In the genomic region with DNA sequence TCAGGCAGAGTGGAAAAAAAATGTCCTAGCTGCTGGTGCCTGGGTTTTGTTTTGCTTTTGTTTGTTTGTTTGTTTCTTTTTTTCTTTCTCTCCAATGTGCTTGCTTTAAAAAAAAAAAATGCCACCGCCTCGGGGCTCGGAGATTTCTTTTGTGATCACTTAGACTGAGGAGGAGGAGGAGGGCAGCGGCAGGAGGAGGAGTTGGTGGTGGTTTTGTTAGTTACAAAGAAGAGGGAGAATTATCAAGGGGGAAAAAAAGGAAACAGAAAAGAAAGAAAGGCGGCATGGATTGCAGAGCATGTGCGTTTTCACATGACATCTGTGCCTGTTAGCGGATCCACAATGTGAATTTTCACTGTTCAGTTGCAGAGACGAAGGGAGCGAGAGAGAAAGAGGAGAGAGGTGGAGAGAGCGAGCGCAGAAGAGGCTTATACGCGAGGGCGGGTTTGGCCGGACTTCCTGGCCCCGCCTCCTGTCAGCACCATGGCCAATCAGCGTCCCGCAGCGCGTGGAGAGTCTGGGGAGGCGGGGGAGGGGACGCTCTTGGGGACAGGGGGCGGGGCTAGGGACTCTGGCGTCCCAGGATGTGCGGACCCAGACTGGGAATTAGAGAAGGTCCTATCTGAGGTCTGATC, we compare ENCODE assay signal across 8 mouse cellular contexts. TPM values are rescaled to one million over a fixed set of nuclear protein-coding genes. Genes with fewer than 3 reads are reported as not detected.
DNase-seq lines count a peak whose midpoint lies in the region; ATAC-seq and TF ChIP-seq lines count a peak whose summit lies in the region.

Gene Rorb (minus strand): TSS at position 404 of the 635 bp plus-strand sequence.

- peak; percentile 32; the same call in 1 of the 2 replicates for TF ChIP-seq POLR2A in brain, embryonic 14.5 days (IDR thresholded peaks at IDR 0.05; ENCODE audit: borderline replicate concordance, extremely low read depth, insufficient read depth, insufficient read length, poor library complexity, severe bottlenecking)
- TF ChIP-seq POLR2A in limb, embryonic 14.5 days (IDR thresholded peaks at IDR 0.05; ENCODE audit: borderline replicate concordance, extremely low read depth, insufficient read depth, insufficient read length), result no peak

- H3K4me3 ChIP-seq in heart, embryonic 12.5 days, result peak within 1 kb of the TSS; percentile 55
- H3K4me3 ChIP-seq in kidney, embryonic 15.5 days (replicated peaks), result peak within 1 kb of the TSS; percentile 49
- peak within 1 kb of the TSS; percentile 43 for H3K4me3 ChIP-seq in limb, embryonic 14.5 days (replicated peaks; ENCODE audit: low read length)
- peak within 1 kb of the TSS; percentile 67 for H3K4me3 ChIP-seq in midbrain, postnatal 0 days (ENCODE audit: low read depth, low read length)

- peak; percentile 52; the same call in 1 of the 2 replicates for ATAC-seq in erythroid progenitor cell, adult 5-6 weeks (replicated peaks; ENCODE audit: low FRiP score, poor library complexity, severe bottlenecking)
- ATAC-seq in heart, embryonic 12.5 days (ENCODE audit: insufficient number of reproducible peaks, low FRiP score), result peak; percentile 96
- ATAC-seq in kidney, embryonic 15.5 days (replicated peaks; ENCODE audit: low FRiP score), result peak; percentile 99
- peak; percentile 95 for ATAC-seq in limb, embryonic 14.5 days (ENCODE audit: low FRiP score, low read depth)
- peak; percentile 93 for ATAC-seq in midbrain, postnatal 0 days (ENCODE audit: low FRiP score)

- H3K36me3 ChIP-seq in heart, embryonic 12.5 days, result no peaks in the 10 kb centered on the region
- no peaks in the 10 kb centered on the region for H3K36me3 ChIP-seq in kidney, embryonic 15.5 days
- H3K36me3 ChIP-seq in limb, embryonic 14.5 days (ENCODE audit: control insufficient read depth, insufficient read depth, low read length), result no peaks in the 10 kb centered on the region
- H3K36me3 ChIP-seq in midbrain, postnatal 0 days (ENCODE audit: insufficient read depth, low read length), result no peaks in the 10 kb centered on the region

- 0% methylated on average over 25 of the region's 25 CpGs for WGBS in heart, embryonic 12.5 days
- WGBS in kidney, embryonic 15.5 days, result under 1% methylated on average over 25 of the region's 25 CpGs
- 1% methylated on average over 25 of the region's 25 CpGs for WGBS in limb, embryonic 14.5 days
- 0% methylated on average over 25 of the region's 25 CpGs for WGBS in midbrain, postnatal 0 days

- peaks cover 25% of the 10 kb centered on the region for H3K27me3 ChIP-seq in heart, embryonic 12.5 days (replicated peaks)
- peaks cover 55% of the 10 kb centered on the region for H3K27me3 ChIP-seq in kidney, embryonic 15.5 days
- H3K27me3 ChIP-seq in limb, embryonic 14.5 days (ENCODE audit: control insufficient read depth, insufficient read depth, low read length), result peaks cover 30% of the 10 kb centered on the region
- peaks cover 5% of the 10 kb centered on the region; the same call in 1 of the 2 replicates for H3K27me3 ChIP-seq in midbrain, postnatal 0 days (ENCODE audit: insufficient read depth, low read length)

- peak; percentile 85 for DNase-seq in 3134 (ENCODE audit: extremely low read depth, insufficient read length, low spot score)
- peak; percentile 96 for DNase-seq in brain, embryonic 14.5 days (ENCODE audit: low read depth)
- peak; percentile 74 for DNase-seq in limb, embryonic 14.5 days (ENCODE audit: low spot score)
- peak; percentile 93 for DNase-seq in midbrain, postnatal 0 days (ENCODE audit: low spot score)
- DNase-seq in testis, postnatal 10 days (ENCODE audit: low spot score), result peak; percentile 84

- 0 out of 2 replicates have a peak, but pooled peaks cover 5% of the 10 kb centered on the region for H3K4me1 ChIP-seq in heart, embryonic 12.5 days (replicated peaks)
- peaks cover 14% of the 10 kb centered on the region for H3K4me1 ChIP-seq in kidney, embryonic 15.5 days
- H3K4me1 ChIP-seq in limb, embryonic 14.5 days (ENCODE audit: control insufficient read depth, insufficient read depth, low read length), result peaks cover 5% of the 10 kb centered on the region
- peaks cover 8% of the 10 kb centered on the region; the same call in 1 of the 2 replicates for H3K4me1 ChIP-seq in midbrain, postnatal 0 days (ENCODE audit: insufficient read depth, low read length)

- no peak for TF ChIP-seq CTCF in brain, embryonic 14.5 days (IDR thresholded peaks at IDR 0.05; ENCODE audit: borderline replicate concordance, extremely low read depth, insufficient read depth, insufficient read length)
- TF ChIP-seq CTCF in midbrain, postnatal 0 days (IDR thresholded peaks at IDR 0.05), result no peak

- H3K4me2 ChIP-seq in heart, embryonic 12.5 days, result peak within 1 kb of the TSS; percentile 97
- peak within 1 kb of the TSS; percentile 96 for H3K4me2 ChIP-seq in kidney, embryonic 15.5 days
- peak within 1 kb of the TSS; percentile 94 for H3K4me2 ChIP-seq in limb, embryonic 14.5 days (replicated peaks; ENCODE audit: low read depth, low read length, severe bottlenecking)
- peak within 1 kb of the TSS; percentile 90 for H3K4me2 ChIP-seq in midbrain, postnatal 0 days (ENCODE audit: low read depth, low read length, poor library complexity, severe bottlenecking)

- H3K27ac ChIP-seq in heart, embryonic 12.5 days (ENCODE audit: poor library complexity, severe bottlenecking), result no peak within 1 kb of the TSS
- H3K27ac ChIP-seq in kidney, embryonic 15.5 days, result no peak within 1 kb of the TSS
- H3K27ac ChIP-seq in limb, embryonic 14.5 days (replicated peaks; ENCODE audit: low read depth, low read length), result no peak within 1 kb of the TSS
- peak within 1 kb of the TSS; percentile 51 for H3K27ac ChIP-seq in midbrain, postnatal 0 days (ENCODE audit: low read depth, low read length)

- H3K9ac ChIP-seq in heart, embryonic 12.5 days, result peak within 1 kb of the TSS; percentile 66
- peak within 1 kb of the TSS; percentile 31; the same call in 1 of the 2 replicates for H3K9ac ChIP-seq in kidney, embryonic 15.5 days
- peak within 1 kb of the TSS; percentile 44 for H3K9ac ChIP-seq in limb, embryonic 14.5 days (ENCODE audit: low read depth, low read length, severe bottlenecking)
- H3K9ac ChIP-seq in midbrain, postnatal 0 days (replicated peaks; ENCODE audit: low read length, poor library complexity, severe bottlenecking), result peak within 1 kb of the TSS; percentile 57

- H3K9me3 ChIP-seq in heart, embryonic 12.5 days (replicated peaks), result no peaks in the 10 kb centered on the region
- H3K9me3 ChIP-seq in kidney, embryonic 15.5 days (replicated peaks), result no peaks in the 10 kb centered on the region
- no peaks in the 10 kb centered on the region for H3K9me3 ChIP-seq in limb, embryonic 14.5 days (ENCODE audit: control insufficient read depth, low read length)
- H3K9me3 ChIP-seq in midbrain, postnatal 0 days (ENCODE audit: low read length), result no peaks in the 10 kb centered on the region

RNA-seq across cellular contexts. Expression of gene Rorb, which starts in this region (rescaled TPM):
- polyA plus RNA-seq in brain, embryonic 14.5 days (2012; rRNA removed), result 2.2 and 4.5 TPM in 2 replicates
- total RNA-seq in erythroid progenitor cell, adult 5-6 weeks (2015; ENCODE audit: low replicate concordance), result not detected in 2 replicates
- not detected in 2 replicates for total RNA-seq in erythroid progenitor cell, adult 5-6 weeks (2017; ENCODE audit: low replicate concordance)
- 0.36 and 0.38 TPM in 2 replicates for polyA plus RNA-seq in heart, embryonic 12.5 days (2016; fragmentation: Nextera tagmentation; extraction: Ambion mirVana)
- 0.22 and 0.35 TPM in 2 replicates for polyA plus RNA-seq in kidney, embryonic 15.5 days (2015; fragmentation: Nextera tagmentation; extraction: Ambion mirVana)
- polyA plus RNA-seq in limb, embryonic 14.5 days (2012; rRNA removed), result 0.08 and 0.13 TPM in 2 replicates
- 0.25 and 0.37 TPM in 2 replicates for polyA plus RNA-seq in limb, embryonic 14.5 days (2014; fragmentation: Nextera tagmentation; extraction: Ambion mirVana)
- total RNA-seq in midbrain, postnatal 0 days (2014; rRNA removed), result 14.0 and 18.8 TPM in 2 replicates
- polyA plus RNA-seq in midbrain, postnatal 0 days (2015; fragmentation: Nextera tagmentation; extraction: Ambion mirVana), result 13.5 and 17.7 TPM in 2 replicates

Comparison
In these comparisons a context has a peak if more than half of its experiments do, and no peak if none do; other contexts are left out.
1. RNA of gene Rorb (total RNA-seq): 14.0 to 18.8 TPM in midbrain, postnatal 0 days; not detected in erythroid progenitor cell, adult 5-6 weeks; every median in the first group is over 10 times any median in the second.
2. Peak in ATAC-seq in erythroid progenitor cell, adult 5-6 weeks; RNA of the gene not detected or under 1 TPM.
3. Peak in ATAC-seq, H3K4me3 ChIP-seq, H3K9ac ChIP-seq and H3K4me2 ChIP-seq in heart, embryonic 12.5 days; RNA of the gene not detected or under 1 TPM.
4. Peak in ATAC-seq, H3K4me3 ChIP-seq, H3K9ac ChIP-seq and H3K4me2 ChIP-seq in kidney, embryonic 15.5 days; RNA of the gene not detected or under 1 TPM.
5. Peak in DNase-seq, ATAC-seq, H3K4me3 ChIP-seq, H3K9ac ChIP-seq and H3K4me2 ChIP-seq in limb, embryonic 14.5 days; RNA of the gene not detected or under 1 TPM.
6. Peak in every context shown above with its lines, with median percentiles within 50 percentile points of each other: DNase-seq, ATAC-seq, H3K4me2 ChIP-seq, H3K4me3 ChIP-seq and H3K9ac ChIP-seq.